Mouse (Mus musculus): ENCODE measurements around the gene Zfp108. TPM values are rescaled to one million over a fixed set of nuclear protein-coding genes. Genes with fewer than 3 reads are reported as not detected.

The Zfp108 gene
- polyA plus RNA-seq, 1 experiment: 3.0 TPM

DNA sequence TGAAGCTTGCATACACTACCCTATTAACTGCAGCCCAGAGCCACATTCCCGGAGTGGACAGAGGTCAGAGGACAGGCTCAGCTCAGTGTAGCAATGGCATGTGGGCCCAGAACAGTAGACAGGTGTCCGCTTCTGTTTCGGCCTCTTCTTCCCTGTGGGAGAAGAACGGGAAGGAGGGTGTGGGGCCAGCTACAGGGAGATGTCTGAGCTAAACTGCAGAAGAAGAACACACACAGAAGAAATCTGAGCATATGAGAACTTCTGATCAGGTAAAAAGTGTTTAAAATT, 26.2 kb downstream of the Zfp108 start:
- Histone ChIP-seq H3K4me3 (ENCODE audit: insufficient read depth, low read length) (no peak overlapping the region), H3K4me1 (ENCODE audit: control insufficient read depth, insufficient read depth, low read length) (no peaks in the 10 kb centered on the region), H3K27ac (ENCODE audit: insufficient read depth, low read length) (no peak overlapping the region)
- no peak for TF ChIP-seq POLR2A (IDR thresholded peaks at IDR 0.05; ENCODE audit: low read depth, low read length)
- TF ChIP-seq CTCF (IDR thresholded peaks at IDR 0.05; ENCODE audit: borderline replicate concordance, insufficient read depth, low read length): no peak

- Histone ChIP-seq H3K27ac (ENCODE audit: insufficient read depth, low read length) (no peak overlapping the region), H3K4me3 (ENCODE audit: insufficient read depth, low read length) (no peak overlapping the region), H3K4me1 (ENCODE audit: control insufficient read depth, insufficient read depth, low read length) (no peaks in the 10 kb centered on the region)
- TF ChIP-seq CTCF (IDR thresholded peaks at IDR 0.05; ENCODE audit: borderline replicate concordance, insufficient read depth, low read length): no peak
- no peak for TF ChIP-seq POLR2A (IDR thresholded peaks at IDR 0.05; ENCODE audit: low read depth, low read length)
Measured at GRCm38 (mm10) chr7:24286090-24286489, 31.5 kb downstream of the Zfp108 start.

DNA sequence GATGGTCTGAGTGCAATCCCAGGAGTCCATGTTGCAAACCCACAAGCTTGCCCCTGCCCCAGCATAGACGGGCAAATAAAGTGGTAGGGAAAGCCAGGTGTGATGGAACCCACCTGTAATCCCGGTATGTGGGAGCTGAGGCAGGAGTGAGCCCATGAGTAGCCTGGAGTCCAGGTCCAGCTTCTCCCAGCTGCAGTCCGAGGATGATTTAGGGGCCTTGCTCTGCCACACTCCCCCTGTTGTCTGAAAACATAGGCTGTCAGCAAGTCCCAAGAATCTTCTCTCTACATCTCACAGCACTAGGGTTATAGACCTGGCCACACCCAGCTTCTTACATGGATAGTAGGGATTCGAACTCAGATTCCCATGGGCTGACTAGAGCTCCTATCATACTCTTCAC, 32.3 kb downstream of the Zfp108 start:
- TF ChIP-seq POLR2A (IDR thresholded peaks at IDR 0.05; ENCODE audit: low read depth, low read length) (no peak), CTCF (IDR thresholded peaks at IDR 0.05; ENCODE audit: borderline replicate concordance, insufficient read depth, low read length) (no peak)
- no peak overlapping the region for H3K4me3 ChIP-seq (ENCODE audit: insufficient read depth, low read length)
- no peak overlapping the region for H3K27ac ChIP-seq (ENCODE audit: insufficient read depth, low read length)
- no peaks in the 10 kb centered on the region for H3K4me1 ChIP-seq (ENCODE audit: control insufficient read depth, insufficient read depth, low read length)

GRCm38 (mm10) chr7:24287670-24288069, 33.1 kb downstream of the Zfp108 start:
- H3K4me3 ChIP-seq (ENCODE audit: insufficient read depth, low read length): no peak overlapping the region
- no peaks in the 10 kb centered on the region for H3K4me1 ChIP-seq (ENCODE audit: control insufficient read depth, insufficient read depth, low read length)
- TF ChIP-seq CTCF (IDR thresholded peaks at IDR 0.05; ENCODE audit: borderline replicate concordance, insufficient read depth, low read length) (no peak), POLR2A (IDR thresholded peaks at IDR 0.05; ENCODE audit: low read depth, low read length) (no peak)
- H3K27ac ChIP-seq (ENCODE audit: insufficient read depth, low read length): no peak overlapping the region

- no peaks in the 10 kb centered on the region for H3K4me1 ChIP-seq (ENCODE audit: control insufficient read depth, insufficient read depth, low read length)
- H3K4me3 ChIP-seq (ENCODE audit: insufficient read depth, low read length): no peak overlapping the region
- no peak overlapping the region for H3K27ac ChIP-seq (ENCODE audit: insufficient read depth, low read length)
- no peak for TF ChIP-seq CTCF (IDR thresholded peaks at IDR 0.05; ENCODE audit: borderline replicate concordance, insufficient read depth, low read length)
- TF ChIP-seq POLR2A (IDR thresholded peaks at IDR 0.05; ENCODE audit: low read depth, low read length): no peak
Measured at GRCm38 (mm10) chr7:24288512-24288911, 33.9 kb downstream of the Zfp108 start.

GRCm38 (mm10) chr7:24290106-24290693, 35.6 kb downstream of the Zfp108 start:
- Histone ChIP-seq H3K4me3 (ENCODE audit: insufficient read depth, low read length) (no peak overlapping the region), H3K4me1 (ENCODE audit: control insufficient read depth, insufficient read depth, low read length) (no peaks in the 10 kb centered on the region), H3K27ac (ENCODE audit: insufficient read depth, low read length) (no peak overlapping the region)
- no peak for TF ChIP-seq CTCF (IDR thresholded peaks at IDR 0.05; ENCODE audit: borderline replicate concordance, insufficient read depth, low read length)
- no peak for TF ChIP-seq POLR2A (IDR thresholded peaks at IDR 0.05; ENCODE audit: low read depth, low read length)

- no peak overlapping the region for H3K27ac ChIP-seq (ENCODE audit: insufficient read depth, low read length)
- no peaks in the 10 kb centered on the region for H3K4me1 ChIP-seq (ENCODE audit: control insufficient read depth, insufficient read depth, low read length)
- no peak overlapping the region for H3K4me3 ChIP-seq (ENCODE audit: insufficient read depth, low read length)
- no peak for TF ChIP-seq POLR2A (IDR thresholded peaks at IDR 0.05; ENCODE audit: low read depth, low read length)
- TF ChIP-seq CTCF (IDR thresholded peaks at IDR 0.05; ENCODE audit: borderline replicate concordance, insufficient read depth, low read length): no peak
Measured at GRCm38 (mm10) chr7:24291387-24292090, 36.9 kb downstream of the Zfp108 start.

- Histone ChIP-seq H3K27ac (ENCODE audit: insufficient read depth, low read length) (no peak overlapping the region), H3K4me3 (ENCODE audit: insufficient read depth, low read length) (no peak overlapping the region), H3K4me1 (ENCODE audit: control insufficient read depth, insufficient read depth, low read length) (no peaks in the 10 kb centered on the region; the same call in 1 of the 2 replicates)
- TF ChIP-seq CTCF (IDR thresholded peaks at IDR 0.05; ENCODE audit: borderline replicate concordance, insufficient read depth, low read length) (no peak), POLR2A (IDR thresholded peaks at IDR 0.05; ENCODE audit: low read depth, low read length) (no peak)
Measured at GRCm38 (mm10) chr7:24293061-24293851, 38.7 kb downstream of the Zfp108 start.

DNA sequence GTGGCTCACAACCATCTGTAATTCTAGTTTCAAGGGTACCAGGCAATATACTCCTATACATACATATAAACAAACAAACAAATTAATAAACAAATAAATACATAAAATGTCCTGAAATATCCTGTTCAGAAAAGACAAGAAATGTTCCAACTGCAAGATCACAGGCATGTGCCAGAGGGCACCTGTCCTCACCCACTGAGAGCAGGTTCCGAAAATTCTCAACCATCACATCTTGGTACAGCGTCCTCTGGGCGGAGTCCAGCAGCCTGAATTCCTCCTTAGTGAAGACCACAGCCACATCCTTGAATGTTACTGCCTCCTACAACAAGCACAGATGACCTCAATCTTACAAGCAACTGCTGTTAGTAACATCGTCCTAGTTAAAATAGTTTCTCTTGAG, 40.2 kb downstream of the Zfp108 start:
- no peak overlapping the region for H3K4me3 ChIP-seq (ENCODE audit: insufficient read depth, low read length)

DNA sequence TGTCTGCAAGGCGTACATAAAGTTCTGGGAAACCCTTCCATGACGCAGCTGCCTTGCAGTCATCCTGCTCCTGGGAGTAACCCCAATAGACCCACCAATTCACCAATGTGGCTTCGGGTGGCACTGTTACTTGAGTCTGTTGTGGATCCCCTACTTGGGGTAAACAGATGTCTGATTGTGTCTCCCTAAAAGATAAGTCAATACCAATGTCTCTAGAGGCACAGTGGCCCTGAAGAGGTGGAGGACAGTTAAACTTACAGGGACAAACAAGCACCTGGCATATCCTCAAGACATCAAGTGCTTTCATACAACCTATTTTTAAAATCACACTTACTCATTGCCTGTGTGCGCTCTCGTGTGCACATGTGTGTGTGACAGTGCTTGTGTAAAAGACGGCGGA, 40.8 kb downstream of the Zfp108 start:
- H3K27ac ChIP-seq (ENCODE audit: insufficient read depth, low read length): no peak overlapping the region
- no peak for TF ChIP-seq POLR2A (IDR thresholded peaks at IDR 0.05; ENCODE audit: low read depth, low read length)
- no peak for TF ChIP-seq CTCF (IDR thresholded peaks at IDR 0.05; ENCODE audit: borderline replicate concordance, insufficient read depth, low read length)
- peaks cover 2% of the 10 kb centered on the region; the same call in 1 of the 2 replicates for H3K4me1 ChIP-seq (ENCODE audit: control insufficient read depth, insufficient read depth, low read length)
- H3K4me3 ChIP-seq (ENCODE audit: insufficient read depth, low read length): no peak overlapping the region

More for the DNA sequence above, 40.2 kb downstream of the Zfp108 start:
- Histone ChIP-seq H3K4me1 (ENCODE audit: control insufficient read depth, insufficient read depth, low read length) (no peaks in the 10 kb centered on the region; the same call in 1 of the 2 replicates), H3K27ac (ENCODE audit: insufficient read depth, low read length) (no peak overlapping the region)
- no peak for TF ChIP-seq CTCF (IDR thresholded peaks at IDR 0.05; ENCODE audit: borderline replicate concordance, insufficient read depth, low read length)
- no peak for TF ChIP-seq POLR2A (IDR thresholded peaks at IDR 0.05; ENCODE audit: low read depth, low read length)

Data from embryonic fibroblast, embryonic 13.5 days (primary cell).